Mouse (Mus musculus) heart, adult 9 months (tissue): ENCODE measurements around the gene Ralb.

Experiments used
- DNase-seq, 2 experiments: peaks; one replicate each; pipeline ENCODE4 v3.0.0; 2022; ENCODE audit warnings: low spot score in 2 of 2

Gene Ralb

GRCm38 (mm10) chr1:119450651-119451345 lies 53.8 kb downstream of the Ralb start:
- DNase-seq: no peak

DNA sequence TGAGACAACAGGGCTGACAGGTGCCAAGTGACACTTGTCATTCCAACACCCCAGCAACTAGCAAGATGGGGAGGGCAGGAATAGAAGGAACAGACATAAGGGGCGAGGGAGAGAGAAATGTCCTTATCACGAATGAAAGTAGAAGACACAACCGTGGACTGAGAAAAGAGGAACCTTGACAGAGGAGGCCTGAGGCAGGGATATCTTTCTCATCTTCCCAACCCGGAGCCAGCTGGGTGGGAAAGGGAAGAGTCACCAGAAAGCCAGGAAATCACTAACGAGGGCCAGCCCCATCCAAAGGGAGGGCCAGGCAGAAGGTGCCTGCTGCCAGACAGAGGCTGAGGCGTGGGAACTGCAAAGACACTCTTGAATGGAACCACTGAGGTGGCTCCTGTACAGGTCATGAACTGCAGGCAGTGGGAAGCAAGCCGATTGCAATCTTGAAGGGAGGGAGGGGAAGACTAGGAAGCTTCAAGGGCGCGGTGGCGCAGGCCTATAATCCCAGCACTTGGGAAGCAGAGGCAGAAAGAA lies 57.8 kb downstream of the Ralb start:
- no peak for DNase-seq

GRCm38 (mm10) chr1:119443591-119444350 lies 60.8 kb downstream of the Ralb start:
- DNase-seq: no peak

GRCm38 (mm10) chr1:119442901-119443300 lies 61.7 kb downstream of the Ralb start:
- no peak for DNase-seq

DNA sequence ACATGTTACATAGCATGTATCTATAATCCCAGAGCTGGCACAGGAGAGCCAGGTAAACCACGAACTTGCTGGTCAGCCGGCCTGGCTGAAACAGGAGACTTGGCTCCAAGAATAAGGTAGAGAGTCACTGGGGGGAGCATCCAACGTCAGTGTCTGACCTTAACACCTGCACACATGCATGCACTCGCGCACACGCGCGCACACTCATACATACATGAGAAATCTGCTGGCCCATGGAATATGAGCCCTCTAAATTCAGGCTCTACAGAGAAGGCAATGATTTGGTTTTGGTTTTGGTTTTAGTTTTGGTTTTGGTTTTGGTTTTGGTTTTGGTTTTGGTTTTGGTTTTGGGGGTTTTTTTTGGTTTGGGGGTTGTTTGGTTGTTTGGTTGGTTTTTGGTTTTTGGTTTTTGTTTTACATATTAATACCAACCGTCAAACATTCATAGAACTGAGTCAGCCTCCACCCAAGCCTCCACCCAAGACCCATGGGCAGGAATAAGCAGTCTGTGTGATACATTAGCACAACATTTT lies 66.4 kb downstream of the Ralb start:
- DNase-seq: no peak

- no peak for DNase-seq
Measured at GRCm38 (mm10) chr1:119437401-119437800, 67.2 kb downstream of the Ralb start.

DNA sequence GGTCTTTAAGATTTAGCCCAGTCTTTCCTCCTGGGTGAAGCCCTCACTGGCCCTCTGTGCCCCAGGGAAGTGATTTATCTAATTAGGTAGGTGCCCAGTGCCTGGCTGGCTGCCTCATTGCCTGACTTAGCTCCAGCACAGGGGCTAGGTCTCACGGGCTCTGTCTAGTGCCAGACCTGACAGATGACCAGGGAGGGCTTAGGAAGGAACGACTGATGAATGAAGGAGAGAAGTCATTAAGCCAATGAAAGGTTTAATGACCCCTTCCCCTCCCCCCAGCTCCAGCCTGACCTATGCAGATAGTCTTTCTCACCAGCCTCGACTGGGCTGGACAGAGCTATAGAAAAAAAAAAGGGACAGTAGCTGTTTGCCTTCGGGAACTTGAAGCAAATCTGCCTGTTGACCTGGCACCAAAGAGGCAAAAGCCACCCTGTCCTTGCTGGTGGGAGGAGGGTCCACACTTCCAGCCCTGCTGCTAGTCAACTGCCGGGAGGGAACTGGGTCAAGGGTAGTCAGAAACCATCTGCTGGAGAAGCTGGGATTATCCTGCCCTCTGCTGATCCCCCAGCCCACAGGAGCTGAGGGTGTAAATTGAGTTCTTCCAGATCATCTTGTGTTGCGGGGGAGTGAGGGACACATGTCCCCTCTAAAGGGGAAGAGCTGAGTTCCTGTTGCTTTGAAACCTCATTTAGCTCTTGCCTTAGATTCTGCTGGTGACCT lies 80.3 kb downstream of the Ralb start:
- no peak for DNase-seq

DNA sequence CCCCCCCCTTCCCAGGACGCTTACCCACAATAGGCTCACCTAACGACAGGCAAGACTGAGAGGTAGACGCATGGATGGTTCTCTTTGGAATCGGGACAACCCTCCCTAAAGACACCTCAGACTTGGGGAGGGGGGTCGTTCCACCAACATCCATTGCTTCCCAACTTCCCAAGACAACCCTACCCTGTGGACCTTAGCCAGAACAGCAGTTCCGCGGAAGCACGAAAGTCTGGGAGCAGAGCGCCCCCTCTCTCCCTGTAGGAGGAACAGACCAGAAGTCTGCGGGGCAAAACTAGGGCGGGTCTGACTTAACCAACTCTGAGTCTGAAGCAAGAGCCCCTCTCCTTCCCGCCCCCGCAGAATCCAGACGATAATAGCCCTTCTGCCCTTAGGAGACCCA lies 81.1 kb downstream of the Ralb start:
- peak; percentile 50 to 63 for DNase-seq

- no peak for DNase-seq
Measured at GRCm38 (mm10) chr1:119422460-119423015, 82.1 kb downstream of the Ralb start.

- DNase-seq: peak; percentile 15 to 22
Measured at GRCm38 (mm10) chr1:119421576-119422421, 82.8 kb downstream of the Ralb start, which contains the start of gene Inhbb. Gene Inhbb, minus strand, starts transcription at chr1:119422248.

GRCm38 (mm10) chr1:119420984-119421575 lies 83.5 kb downstream of the Ralb start:
- peak; percentile 8 to 15 for DNase-seq
